Mouse (Mus musculus): ENCODE results near the gene Nkx1-2.

GRCm38 (mm10) chr7:132611530-132611929 lies 12.1 kb upstream of the Nkx1-2 start:
- no peak for TF ChIP-seq POLR2A (IDR thresholded peaks at IDR 0.05; ENCODE audit: borderline replicate concordance, extremely low read depth, insufficient read depth, insufficient read length, poor library complexity, severe bottlenecking)
- TF ChIP-seq CTCF (IDR thresholded peaks at IDR 0.05; ENCODE audit: borderline replicate concordance, extremely low read depth, insufficient read depth, insufficient read length), result no peak

Measured in brain, embryonic 14.5 days (tissue).